In the genomic region with DNA sequence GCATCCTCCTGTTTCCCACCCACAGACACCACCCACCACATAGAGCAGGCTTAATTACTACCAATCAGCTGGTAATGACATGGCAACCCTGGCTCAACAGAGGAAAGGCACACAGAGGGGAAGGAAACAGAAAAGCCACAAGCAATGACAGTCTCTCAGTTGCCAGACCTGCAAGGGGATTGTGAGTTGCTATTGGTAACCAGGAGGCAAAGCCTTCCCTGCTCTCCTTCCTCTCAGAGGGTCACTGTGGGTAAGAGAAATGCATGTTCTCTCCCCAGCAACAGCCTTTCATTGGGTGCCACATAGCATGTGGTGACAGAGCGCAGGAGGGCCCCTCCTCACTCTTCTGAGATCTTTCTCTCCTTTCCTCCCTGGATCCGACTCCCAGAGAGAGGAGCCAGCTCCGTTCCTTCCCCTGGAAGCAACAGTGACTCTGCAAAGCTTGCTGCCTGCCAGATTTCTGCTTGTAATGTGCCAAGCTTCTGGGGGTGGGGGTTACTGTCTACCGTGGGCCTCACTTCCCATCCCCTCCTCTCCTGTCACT, we compare ENCODE assay signal across 9 mouse cellular contexts.
DNase-seq lines count a peak whose midpoint lies in the region; ATAC-seq and TF ChIP-seq lines count a peak whose summit lies in the region.
"Had no signal": no experiment of that assay in that cellular context is flagged by ENCODE, and none has a peak within 500 bp of the region (broad histone marks: within the 10 kb centered on the region; RNA-seq: fewer than 3 reads in every experiment).

No protein-coding gene starts in this region.

- DNase-seq in heart, postnatal 25 days (ENCODE audit: low spot score): no peak
- peak; percentile 32 for DNase-seq in c-Kit-positive CD71-negative TER-119-negative erythroid progenitor cells, embryonic 14.5 days (ENCODE audit: low read depth)
- peak; percentile 63 to 79 for DNase-seq in frontal cortex, postnatal 14 days (ENCODE audit: low spot score in 2 of 2)
- DNase-seq in stomach, postnatal 0 days (ENCODE audit: low spot score): no peak
- no peak for DNase-seq in thymus, postnatal 14 days

- intact Hi-C loops in heart, postnatal 25 days (cut with DNase I): no loop called here

- peak overlapping the region; percentile 28; the same call in 1 of the 2 replicates for H3K9ac ChIP-seq in heart, embryonic 13.5 days
- H3K9ac ChIP-seq in limb, embryonic 12.5 days (replicated peaks): no peak overlapping the region
- no peak overlapping the region for H3K9ac ChIP-seq in stomach, postnatal 0 days (ENCODE audit: low read length)
- H3K9ac ChIP-seq: liver, embryonic 15.5 days had no signal

- no peak overlapping the region for H3K4me3 ChIP-seq in heart, embryonic 13.5 days
- no peak overlapping the region for H3K4me3 ChIP-seq in limb, embryonic 12.5 days (replicated peaks)
- no peak overlapping the region for H3K4me3 ChIP-seq in stomach, postnatal 0 days (ENCODE audit: low read depth, low read length)
- H3K4me3 ChIP-seq: liver, embryonic 15.5 days had no signal

- TF ChIP-seq CTCF in stomach, postnatal 0 days (IDR thresholded peaks at IDR 0.05; ENCODE audit: low read depth): no peak

- H3K9me3 ChIP-seq in heart, embryonic 13.5 days: no peaks in the 10 kb centered on the region
- no peaks in the 10 kb centered on the region for H3K9me3 ChIP-seq in limb, embryonic 12.5 days
- no peaks in the 10 kb centered on the region for H3K9me3 ChIP-seq in stomach, postnatal 0 days (ENCODE audit: control insufficient read depth, low read length)
- H3K9me3 ChIP-seq: liver, embryonic 15.5 days had no signal

- no peak for TF ChIP-seq EP300 in stomach, postnatal 0 days (optimal IDR thresholded peaks at IDR 0.05)

- peak overlapping the region; percentile 39; the same call in 1 of the 2 replicates for H3K27ac ChIP-seq in heart, embryonic 13.5 days (replicated peaks)
- H3K27ac ChIP-seq in limb, embryonic 12.5 days: 0 out of 2 replicates have a peak overlapping the region, but pooled peaks have one; percentile 17
- H3K27ac ChIP-seq in stomach, postnatal 0 days (replicated peaks): 0 out of 2 replicates have a peak overlapping the region, but pooled peaks have one; percentile 13
- H3K27ac ChIP-seq: liver, embryonic 15.5 days had no signal

- H3K36me3 ChIP-seq in heart, embryonic 13.5 days: no peaks in the 10 kb centered on the region
- no peaks in the 10 kb centered on the region for H3K36me3 ChIP-seq in limb, embryonic 12.5 days
- no peaks in the 10 kb centered on the region for H3K36me3 ChIP-seq in stomach, postnatal 0 days (ENCODE audit: control insufficient read depth, insufficient read depth, low read length)
- H3K36me3 ChIP-seq: liver, embryonic 15.5 days had no signal

- peak; percentile 41; the same call in 1 of the 2 replicates for ATAC-seq in heart, embryonic 13.5 days (ENCODE audit: extremely low read depth, insufficient number of reproducible peaks, low FRiP score, low TSS enrichment)
- no peak for ATAC-seq in limb, embryonic 12.5 days (ENCODE audit: insufficient number of reproducible peaks, insufficient read depth, low FRiP score, low TSS enrichment, low read depth)
- 0 out of 2 replicates have a peak, but pooled peaks have one; percentile 45 for ATAC-seq in stomach, postnatal 0 days (ENCODE audit: low FRiP score, low TSS enrichment)
- ATAC-seq in inflammation-experienced regulatory T-cells, adult 6 months: no peak

- H3K4me1 ChIP-seq in heart, embryonic 13.5 days: peaks cover 43% of the 10 kb centered on the region
- peaks cover 14% of the 10 kb centered on the region for H3K4me1 ChIP-seq in limb, embryonic 12.5 days (replicated peaks)
- peaks cover 3% of the 10 kb centered on the region; the same call in 1 of the 2 replicates for H3K4me1 ChIP-seq in stomach, postnatal 0 days (replicated peaks; ENCODE audit: control insufficient read depth, insufficient read depth)
- H3K4me1 ChIP-seq: liver, embryonic 15.5 days had no signal

- peaks cover 24% of the 10 kb centered on the region for H3K27me3 ChIP-seq in heart, embryonic 13.5 days (replicated peaks)
- peaks cover 5% of the 10 kb centered on the region; the same call in 1 of the 2 replicates for H3K27me3 ChIP-seq in limb, embryonic 12.5 days
- H3K27me3 ChIP-seq in stomach, postnatal 0 days (ENCODE audit: control insufficient read depth, insufficient read depth, low read length): no peaks in the 10 kb centered on the region
- H3K27me3 ChIP-seq: liver, embryonic 15.5 days had no signal

- WGBS in heart, embryonic 13.5 days: 30% methylated on average over 4 of the region's 4 CpGs
- WGBS in limb, embryonic 12.5 days: 49% methylated on average over 4 of the region's 4 CpGs
- WGBS in stomach, postnatal 0 days: 41% methylated on average over 4 of the region's 4 CpGs

- no peak overlapping the region for H3K4me2 ChIP-seq in heart, embryonic 13.5 days
- H3K4me2 ChIP-seq in limb, embryonic 12.5 days: no peak overlapping the region
- no peak overlapping the region for H3K4me2 ChIP-seq in stomach, postnatal 0 days (replicated peaks; ENCODE audit: low read depth)
- H3K4me2 ChIP-seq: liver, embryonic 15.5 days had no signal

Comparison
In these comparisons a context has a peak if more than half of its experiments do, and no peak if none do; other contexts are left out.
1. ATAC-seq: peak in heart, embryonic 13.5 days (single experiment) and stomach, postnatal 0 days (single experiment); none in limb, embryonic 12.5 days (single experiment) and inflammation-experienced regulatory T-cells, adult 6 months (single experiment).
2. DNase-seq: peak in c-Kit-positive CD71-negative TER-119-negative erythroid progenitor cells, embryonic 14.5 days (single experiment) and frontal cortex, postnatal 14 days (2 of 2); none in heart, postnatal 25 days (single experiment), stomach, postnatal 0 days (single experiment) and thymus, postnatal 14 days (single experiment).
3. Peak in every context shown above with its lines, with median percentiles within 50 percentile points of each other: H3K27ac ChIP-seq.